Mouse (Mus musculus) heart, embryonic 14.5 days (tissue): ENCODE results near the gene Gcdh. TPM values are rescaled to one million over a fixed set of nuclear protein-coding genes. Genes with fewer than 3 reads are reported as not detected.

Source experiments
- ATAC-seq: fragments of 200-750 bp; cut with Nextera tagmentation; 2 replicates; pipeline ENCODE4 v1.8.0; 2017; ENCODE audit warnings: low read depth, moderate TSS enrichment; ENCODE audit not compliant: insufficient number of reproducible peaks, insufficient read depth, low FRiP score
- H3K27ac ChIP-seq, 2 experiments: fragments of 200-500 bp in 1 of 2; fragments of 300-500 bp in 1 of 2; sonication (generic) in 1 of 2; replicated peaks in 1 of 2; 2 replicates each; pipeline ENCODE4 v1.5.1; 2012 to 2014; ENCODE audit warnings: low read depth in 2 of 2, low read length in 2 of 2, control low read depth in 1 of 2, mild to moderate bottlenecking in 1 of 2, mixed read lengths in 1 of 2; ENCODE audit not compliant: control insufficient read depth in 1 of 2, insufficient read depth in 1 of 2
- H3K27me3 ChIP-seq: fragments of 300-500 bp; sonication (generic); 2 replicates; pipeline ENCODE4 v1.6.1; 2014; ENCODE audit warnings: mild to moderate bottlenecking, low read length, control low read depth; ENCODE audit not compliant: control insufficient read depth, insufficient read depth
- H3K36me3 ChIP-seq: fragments of 300-500 bp; sonication (generic); 2 replicates; pipeline ENCODE4 v1.6.1; 2014; ENCODE audit warnings: mild to moderate bottlenecking, control low read depth, low read length, mixed read lengths; ENCODE audit not compliant: control insufficient read depth, insufficient read depth
- H3K4me1 ChIP-seq, 2 experiments: fragments of 200-500 bp in 1 of 2; fragments of 300-500 bp in 1 of 2; sonication (generic) in 1 of 2; 2 replicates each; pipeline ENCODE4 v1.6.1; 2012 to 2014; ENCODE audit warnings: low read length in 2 of 2, control low read depth in 1 of 2, mixed read lengths in 1 of 2; ENCODE audit not compliant: control insufficient read depth in 2 of 2, insufficient read depth in 2 of 2
- H3K4me2 ChIP-seq: fragments of 300-500 bp; sonication (generic); 2 replicates; pipeline ENCODE4 v1.6.1; 2014; ENCODE audit warnings: mild to moderate bottlenecking, low read length
- H3K4me3 ChIP-seq, 2 experiments: fragments of 200-500 bp in 1 of 2; fragments of 300-500 bp in 1 of 2; sonication (generic) in 1 of 2; 2 replicates each; pipeline ENCODE4 v1.5.1; 2012 to 2014; ENCODE audit warnings: low read length in 2 of 2, mild to moderate bottlenecking in 2 of 2, control low read depth in 1 of 2, low read depth in 1 of 2, moderate library complexity in 1 of 2; ENCODE audit not compliant: control insufficient read depth in 1 of 2, insufficient read depth in 1 of 2
- H3K9ac ChIP-seq: fragments of 300-500 bp; sonication (generic); 2 replicates; pipeline ENCODE4 v1.6.1; 2014; ENCODE audit warnings: mild to moderate bottlenecking, low read length
- H3K9me3 ChIP-seq: fragments of 300-500 bp; sonication (generic); 2 replicates; pipeline ENCODE4 v1.6.1; 2016; ENCODE audit warnings: low read length, control low read depth; ENCODE audit not compliant: control insufficient read depth
- WGBS: fragments of 180-500 bp; shearing (Covaris S2); extraction: QIAGEN DNeasy Blood & Tissue Kit; methylation state at CpG from one replicate; pipeline ENCODE4 v1.1.7; 2014; 5-methylcytosine and 5-hydroxymethylcytosine counted together
- microRNA-seq: library from miRNA; unstranded; fragments of <30 nt; microRNA quantifications from one replicate; pipeline ENCODE4, GENCODE M21; 2016
- polyA plus RNA-seq: library from polyadenylated mRNA; unstranded; fragments of >200 nt; fragmentation: Nextera tagmentation; extraction: Ambion mirVana; gene quantifications from 2 replicates; pipeline ENCODE4 v1.2.1, GENCODE M21; 2014

Gcdh gene
- polyA plus RNA-seq, 1 experiment from 2014 or later: 34.0 TPM

GRCm38 (mm10) chr8:84837912-84838470 lies 55.7 kb downstream of the Gcdh start:
- no peak overlapping the region for H3K27ac ChIP-seq
- 84% methylated on average over 15 of the region's 15 CpGs for WGBS
- no peaks in the 10 kb centered on the region for H3K9me3 ChIP-seq
- no peak overlapping the region for H3K4me3 ChIP-seq
- no peak for ATAC-seq
- H3K4me2 ChIP-seq: no peak overlapping the region
- peaks cover 10 to 25% of the 10 kb centered on the region in 2 experiments for H3K4me1 ChIP-seq
- H3K27me3 ChIP-seq: no peaks in the 10 kb centered on the region
- peaks cover 78% of the 10 kb centered on the region for H3K36me3 ChIP-seq
- no peak overlapping the region for H3K9ac ChIP-seq

DNA sequence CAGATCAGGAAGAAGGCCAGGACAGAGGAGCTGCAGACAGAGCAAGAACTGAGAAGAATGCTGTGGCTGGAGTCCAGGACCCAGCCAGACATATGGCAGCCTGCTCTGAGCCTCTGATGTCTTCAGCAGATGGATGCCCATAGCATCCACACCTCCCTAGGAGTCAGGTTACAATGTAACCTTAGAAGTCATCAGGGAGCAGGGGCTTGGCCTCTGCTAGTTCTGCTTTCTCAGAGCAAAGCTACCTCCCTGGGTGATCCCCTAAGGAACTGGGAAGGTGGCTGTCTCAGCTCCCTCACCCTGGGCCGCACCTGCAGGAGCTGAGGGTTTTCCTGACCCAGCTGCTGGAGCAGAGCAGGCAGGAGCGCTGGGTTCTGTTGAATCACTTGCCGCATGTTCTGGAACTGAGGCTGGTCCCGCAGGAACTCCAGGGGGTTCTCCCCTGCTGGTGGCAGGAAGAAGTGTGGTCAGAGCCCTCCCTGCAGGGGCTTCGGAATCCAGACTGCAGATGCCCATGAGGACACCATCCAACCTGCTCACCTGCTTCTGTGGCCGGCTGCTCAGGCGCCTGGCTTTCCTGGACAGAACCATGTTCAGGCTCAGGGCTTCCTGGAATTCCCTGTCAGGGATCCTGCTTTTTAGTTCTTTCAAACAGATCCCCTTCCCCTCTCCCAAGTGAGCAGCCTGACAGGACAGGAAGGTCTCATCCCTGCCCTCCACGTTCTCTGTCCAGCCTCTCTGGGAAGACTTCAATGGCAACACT lies 56.4 kb downstream of the Gcdh start:
- WGBS: 60% methylated on average over 8 of the region's 8 CpGs
- Histone ChIP-seq H3K9ac (no peak overlapping the region), H3K9me3 (no peaks in the 10 kb centered on the region), H3K4me3 (no peak overlapping the region), H3K27me3 (no peaks in the 10 kb centered on the region), H3K4me1 (peaks cover 10 to 29% of the 10 kb centered on the region in 2 experiments), H3K36me3 (peaks cover 71% of the 10 kb centered on the region), H3K4me2 (no peak overlapping the region), H3K27ac (no peak overlapping the region)
- no peak for ATAC-seq

Small RNA genes within 50 kb of the gene (microRNA-seq; reads per million reads assigned to microRNA genes)
- gene Gm24197: not detected
- 2.8 reads per million, percentile 3 among the genes with 10 or more reads in this experiment for gene Mir7069

Other genes with a start within 250 kb of the Gcdh start
- 36.4 and 43.8 TPM in 2 replicates for gene Ier2, start 231.1 kb downstream of the Gcdh start, polyA plus RNA-seq
- 46.1 and 50.0 TPM in 2 replicates for gene Trmt1, start 207.6 kb downstream of the Gcdh start, polyA plus RNA-seq
- 15.1 and 17.4 TPM in 2 replicates for gene Nacc1, start 206.1 kb downstream of the Gcdh start, polyA plus RNA-seq
- 12.1 and 13.7 TPM in 2 replicates for gene Lyl1, start 192.5 kb downstream of the Gcdh start, polyA plus RNA-seq
- 5.2 and 5.9 TPM in 2 replicates for gene G430095P16Rik, start 170.9 kb downstream of the Gcdh start, polyA plus RNA-seq
- 16.3 and 16.8 TPM in 2 replicates for gene Nfix, start 93.6 kb downstream of the Gcdh start, polyA plus RNA-seq
- gene Dand5, start 71.1 kb downstream of the Gcdh start, polyA plus RNA-seq: 5.9 and 6.6 TPM in 2 replicates
- gene Gadd45gip1, start 62.4 kb downstream of the Gcdh start, polyA plus RNA-seq: 49.9 and 53.0 TPM in 2 replicates
- gene Rad23a, start 53.3 kb downstream of the Gcdh start, polyA plus RNA-seq: 122 and 125 TPM in 2 replicates
- gene Calr, start 47.0 kb downstream of the Gcdh start, polyA plus RNA-seq: 500 and 527 TPM in 2 replicates
- 47.6 and 50.7 TPM in 2 replicates for gene Farsa, start 36.9 kb downstream of the Gcdh start, polyA plus RNA-seq
- 23.7 and 25.2 TPM in 2 replicates for gene Syce2, start 21.8 kb downstream of the Gcdh start, polyA plus RNA-seq
- gene Klf1, start 8.0 kb upstream of the Gcdh start, polyA plus RNA-seq: 1.8 and 2.5 TPM in 2 replicates
- gene Dnase2a, start 14.6 kb upstream of the Gcdh start, polyA plus RNA-seq: 4.5 and 5.5 TPM in 2 replicates
- 0.08 and 0.23 TPM in 2 replicates for gene Mast1, start 43.4 kb upstream of the Gcdh start, polyA plus RNA-seq
- gene Rtbdn, start 53.1 kb upstream of the Gcdh start, polyA plus RNA-seq: 0.12 TPM in 1 of 2 replicates, not detected in the other
- not detected in 2 replicates for gene Gm49661, start 75.5 kb upstream of the Gcdh start, polyA plus RNA-seq
- gene Prdx2, start 75.7 kb upstream of the Gcdh start, polyA plus RNA-seq: 792 and 804 TPM in 2 replicates
- 71.8 and 80.8 TPM in 2 replicates for gene Rnaseh2a, start 75.8 kb upstream of the Gcdh start, polyA plus RNA-seq
- gene Junb, start 84.8 kb upstream of the Gcdh start, polyA plus RNA-seq: 10.1 and 10.9 TPM in 2 replicates
- gene Hook2, start 96.7 kb upstream of the Gcdh start, polyA plus RNA-seq: 5.0 and 5.1 TPM in 2 replicates
- not detected in 2 replicates for gene Best2, start 120.6 kb upstream of the Gcdh start, polyA plus RNA-seq
- gene Asna1, start 131.4 kb upstream of the Gcdh start, polyA plus RNA-seq: 91.5 and 109 TPM in 2 replicates
- 92.0 and 95.9 TPM in 2 replicates for gene Trir, start 132.9 kb upstream of the Gcdh start, polyA plus RNA-seq
- gene Tnpo2, start 143.0 kb upstream of the Gcdh start, polyA plus RNA-seq: 13.0 and 15.2 TPM in 2 replicates
- gene Fbxw9, start 166.1 kb upstream of the Gcdh start, polyA plus RNA-seq: 16.6 and 21.6 TPM in 2 replicates
- gene Gm5741, start 174.1 kb upstream of the Gcdh start, polyA plus RNA-seq: not detected in 2 replicates
- gene Dhps, start 177.8 kb upstream of the Gcdh start, polyA plus RNA-seq: 50.7 and 55.8 TPM in 2 replicates
- 125 and 136 TPM in 2 replicates for gene Wdr83os, start 186.8 kb upstream of the Gcdh start, polyA plus RNA-seq
- gene Wdr83, start 187.4 kb upstream of the Gcdh start, polyA plus RNA-seq: 35.4 and 43.0 TPM in 2 replicates
- 32.9 and 35.7 TPM in 2 replicates for gene Man2b1, start 189.3 kb upstream of the Gcdh start, polyA plus RNA-seq
- 0.80 and 1.1 TPM in 2 replicates for gene Zfp791, start 229.2 kb upstream of the Gcdh start, polyA plus RNA-seq